Mouse (Mus musculus) olfactory bulb, adult 2 months (tissue): ENCODE data around the gene Myh7.

Experiments
- CTCF ChIP-seq: fragments of 200-500 bp; IDR thresholded peaks from 2 replicates; pipeline ENCODE4 v1.5.1; 2012; ENCODE audit warnings: low read depth, mild to moderate bottlenecking, low read length, moderate library complexity; ENCODE audit not compliant: insufficient read depth
- POLR2A ChIP-seq: fragments of 200-500 bp; IDR thresholded peaks from 2 replicates; pipeline ENCODE4 v1.6.1; 2012; ENCODE audit warnings: mild to moderate bottlenecking, low read depth, low read length, moderate library complexity; ENCODE audit not compliant: insufficient read depth

- TF ChIP-seq CTCF (no peak), POLR2A (no peak)
Observed at GRCm38 (mm10) chr14:54939434-54940175, 54.8 kb downstream of the Myh7 start.
